Mouse (Mus musculus) lung, postnatal 0 days (tissue): Measurements from ENCODE around the gene Phf12.

Experiments used
- CTCF ChIP-seq: IDR thresholded peaks from 2 replicates; pipeline ENCODE4 v1.5.1; 2016; ENCODE audit warnings: antibody characterized with exemption, mild to moderate bottlenecking
- EP300 ChIP-seq: IDR thresholded peaks from 2 replicates; pipeline ENCODE4 v1.6.1; 2016; ENCODE audit warnings: antibody characterized with exemption, mild to moderate bottlenecking, control low read depth

DNA sequence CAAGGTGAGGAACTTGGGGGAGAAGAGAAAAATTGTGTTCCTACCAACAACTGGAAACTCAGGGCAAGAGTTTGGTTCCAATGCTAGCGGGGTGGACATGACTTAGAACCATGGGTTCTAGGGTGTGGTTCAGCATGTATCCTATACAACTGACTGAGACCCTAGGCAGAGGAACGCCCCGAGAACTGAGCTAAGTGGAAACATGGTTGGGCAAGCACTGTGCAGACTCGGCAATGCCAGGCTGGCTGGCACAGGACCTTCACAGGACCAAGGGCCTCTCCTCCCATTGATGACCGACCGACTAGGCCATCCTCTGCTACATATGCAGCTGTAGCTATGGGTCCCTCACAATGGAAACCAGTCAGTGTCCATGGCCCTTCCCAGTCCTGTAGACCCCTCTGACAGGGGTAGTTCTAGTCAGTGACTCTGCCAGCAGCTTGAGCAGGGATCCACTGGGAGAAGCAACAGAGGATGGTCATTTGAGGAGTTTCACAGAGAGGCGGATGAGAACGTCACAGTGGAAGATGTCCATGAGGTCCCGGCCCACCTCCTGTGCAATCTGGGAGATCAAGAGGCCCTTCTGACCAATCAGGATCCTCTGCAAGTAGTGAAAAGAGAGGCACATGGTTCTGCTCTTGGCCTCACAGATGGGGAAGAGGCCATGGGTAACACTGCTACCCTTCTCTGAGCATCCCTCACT lies 91.2 kb downstream of the Phf12 start:
- no peak for TF ChIP-seq CTCF
- no peak for TF ChIP-seq EP300
